Mouse (Mus musculus) T-cell, adult 66 days (primary cell): ENCODE measurements around the gene Fam118b. TPM values are rescaled to one million over a fixed set of nuclear protein-coding genes. Genes with fewer than 3 reads are reported as not detected.

ENCODE experiments used
- total RNA-seq, 2 experiments: library from RNA; stranded (reverse); gene quantifications; 3 replicates in 1 of 2; 4 replicates in 1 of 2; pipeline ENCODE4 v1.2.4; 2023

Gene Fam118b
- 10 to 100 TPM; 21.5 to 22.3 TPM for total RNA-seq

DNA sequence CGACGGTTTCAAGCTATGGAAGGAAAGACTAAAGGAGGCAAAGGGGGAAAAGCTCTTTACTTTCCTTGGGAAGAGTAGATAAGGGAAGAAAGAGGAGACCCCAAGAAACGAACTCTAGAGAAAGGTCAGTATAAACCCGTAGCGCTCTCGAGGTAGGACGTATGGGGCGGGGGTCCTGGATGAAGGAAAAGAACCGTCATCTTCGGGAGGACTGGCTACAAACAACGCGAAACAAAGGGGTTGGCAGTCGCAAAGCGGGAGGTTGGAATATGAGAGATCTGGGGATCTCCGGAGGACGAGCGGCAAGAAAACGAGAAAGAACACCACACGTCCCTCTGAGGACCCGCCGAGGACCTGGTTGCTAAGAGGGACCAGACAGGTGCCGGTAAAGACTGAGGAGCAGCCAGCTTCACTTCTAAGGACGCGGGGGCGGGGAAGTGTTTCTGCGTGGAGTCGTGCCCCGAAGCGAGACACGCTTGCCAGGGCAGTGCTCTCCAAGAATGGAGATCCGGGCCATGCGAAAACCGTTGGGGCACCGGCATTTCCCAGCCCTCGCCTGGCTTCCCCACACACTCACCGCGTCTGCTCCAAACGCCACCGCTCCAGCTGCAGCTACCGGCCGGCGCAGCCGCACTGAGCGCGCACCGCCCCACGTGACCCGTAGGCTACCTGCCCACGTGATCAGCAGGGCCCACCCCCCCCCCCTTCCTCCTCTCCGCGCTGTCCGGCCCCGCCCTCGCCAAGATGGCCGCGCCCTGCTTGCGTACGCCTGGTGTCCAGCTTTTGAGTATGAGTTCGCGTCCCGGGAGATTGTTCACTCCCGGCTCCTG, at the start of gene Fam118b, which contains the start of gene Rpusd4:
Gene Fam118b (minus strand): TSS at position 660 of the 830 bp plus-strand sequence.
Gene Rpusd4 (plus strand): TSS at position 720 of the 830 bp plus-strand sequence.

DNA sequence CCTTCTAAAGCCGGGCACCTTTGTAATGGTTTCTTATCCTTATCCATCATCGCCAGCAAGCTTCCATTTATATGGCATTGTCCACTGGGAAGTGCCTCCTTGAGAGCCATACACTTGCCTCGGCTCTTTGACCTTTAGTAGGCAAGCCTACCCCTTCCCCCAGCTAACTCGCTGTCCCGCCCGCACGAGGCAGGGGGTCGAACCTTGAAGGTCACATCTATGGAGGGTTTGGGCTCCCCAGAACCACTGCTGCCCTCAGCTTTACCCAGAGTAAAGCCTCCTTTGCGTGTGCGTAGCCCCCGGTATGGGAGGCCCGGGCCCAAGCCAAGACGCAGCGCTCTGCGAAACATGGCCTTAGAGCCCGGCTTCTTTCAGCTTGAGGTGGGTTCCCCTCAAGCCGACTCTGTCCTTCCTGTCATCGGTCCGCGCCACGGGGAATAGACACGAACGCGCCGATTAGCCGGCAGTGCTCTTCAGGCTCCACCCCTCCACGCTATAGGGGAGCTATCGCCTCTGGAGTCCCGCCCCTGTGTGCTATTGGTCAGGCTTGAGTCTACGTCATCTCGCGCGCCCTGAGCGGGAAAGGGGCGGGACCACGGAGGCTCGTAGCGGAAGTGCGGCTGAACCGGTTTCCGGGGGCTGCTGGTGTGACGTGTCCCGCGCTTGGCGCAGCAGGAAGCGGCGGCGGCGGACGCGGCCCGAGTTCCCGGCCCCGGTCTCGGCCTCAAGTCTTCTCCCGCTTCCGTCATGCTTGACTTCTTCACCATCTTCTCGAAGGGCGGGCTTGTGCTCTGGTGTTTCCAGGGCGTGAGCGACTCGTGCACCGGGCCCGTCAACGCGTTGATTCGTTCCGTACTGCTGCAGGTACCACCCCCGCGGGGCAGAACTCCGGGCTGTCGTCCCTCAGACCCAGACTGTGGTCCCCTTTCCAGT, 56.8 kb downstream of the Fam118b start, which contains the start of gene Foxred1:
Gene Foxred1 (minus strand): TSS at position 514 of the 933 bp plus-strand sequence.

DNA sequence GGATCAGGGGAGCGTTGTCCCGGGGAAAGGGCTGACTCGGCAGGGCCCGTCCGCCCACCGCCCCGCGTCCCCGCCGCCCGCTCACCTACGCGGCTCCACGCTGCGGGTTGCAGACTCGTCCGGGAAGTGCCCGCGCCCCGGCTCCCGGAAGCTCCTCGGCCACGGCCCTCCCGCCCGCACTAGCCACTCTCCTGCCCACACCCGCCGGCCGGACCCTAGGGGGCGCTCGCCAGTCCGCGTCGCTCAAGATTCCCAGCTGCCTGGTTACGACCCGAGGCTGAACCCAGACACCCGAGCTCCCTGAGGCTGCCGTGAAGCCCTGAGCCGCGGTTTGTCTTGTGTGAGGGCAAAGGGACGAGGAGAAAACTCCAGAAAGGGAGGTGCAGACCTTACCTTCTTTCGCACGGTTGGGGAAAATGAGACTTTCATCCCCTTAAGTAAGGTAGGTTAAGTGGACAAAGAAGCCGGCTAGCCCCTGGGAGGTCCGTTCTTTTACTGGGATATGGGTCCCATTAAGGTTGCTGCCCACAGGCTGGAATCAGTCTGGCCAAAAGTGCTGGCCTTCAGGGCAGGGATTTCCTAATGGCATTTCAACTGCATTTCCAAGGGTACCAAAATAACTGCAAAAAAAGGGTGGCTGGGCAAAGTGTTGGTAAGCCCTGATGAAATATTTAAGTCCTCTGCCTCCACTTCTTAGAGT, 67.7 kb downstream of the Fam118b start, which contains the start of the genes Srpr and Tirap:
Gene Srpr (plus strand): TSS at position 404 of the 700 bp plus-strand sequence.
Gene Tirap (minus strand): TSS at position 520 of the 700 bp plus-strand sequence.

DNA sequence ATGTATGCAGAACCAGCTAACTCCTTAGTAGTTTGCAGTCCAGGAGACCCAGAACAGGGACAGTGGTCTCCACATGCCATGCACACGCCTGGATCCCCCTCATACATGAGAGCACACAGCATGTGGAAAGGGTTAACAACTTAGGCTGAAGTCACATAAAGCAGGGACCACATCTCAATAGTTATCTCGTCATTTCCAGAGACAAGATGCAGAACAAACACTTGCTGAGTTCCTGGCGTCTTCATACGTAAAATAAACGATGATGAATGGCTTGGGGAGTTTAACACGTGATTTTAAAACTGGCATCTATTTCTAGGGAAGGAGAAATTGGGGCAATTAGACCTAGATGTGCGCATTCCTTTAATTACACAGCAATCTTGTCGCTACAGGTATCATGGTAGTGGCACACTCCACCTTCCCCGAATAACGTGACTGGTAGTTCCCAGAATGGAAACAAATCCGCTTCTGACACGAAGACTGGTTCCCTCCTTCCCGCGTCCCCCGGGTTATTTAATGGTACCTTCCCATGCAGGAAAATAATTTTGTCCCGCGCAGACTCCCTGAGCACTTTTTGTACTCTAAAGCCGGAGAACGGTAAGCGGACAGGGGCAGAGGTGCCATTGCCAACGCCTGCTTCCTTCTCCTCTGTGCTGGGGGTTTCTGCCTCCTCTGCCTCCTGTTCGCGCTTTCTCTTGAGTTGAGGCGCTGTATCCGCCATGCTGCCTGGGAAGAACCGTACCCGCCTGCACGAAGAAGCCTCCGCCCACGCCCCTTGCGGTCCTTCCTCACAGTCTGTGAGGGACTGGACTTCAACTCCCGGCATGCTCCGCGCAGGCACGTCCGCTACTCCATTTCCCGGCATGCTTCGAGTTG, 92.1 kb downstream of the Fam118b start, which contains the start of gene Dcps:
Gene Dcps (minus strand): TSS at position 811 of the 873 bp plus-strand sequence.

Other genes starting within 250 kb of the Fam118b start
- 10 to 100 TPM; 53.0 to 55.4 TPM for gene St3gal4, start 148.5 kb downstream of the Fam118b start, total RNA-seq
- 10 to 100 TPM; 38.1 to 39.2 TPM for gene Dcps, start 91.7 kb downstream of the Fam118b start, total RNA-seq
- 100 to 1,000 TPM; 105 to 114 TPM for gene Srpr, start 67.6 kb downstream of the Fam118b start, total RNA-seq
- 1 to 10 TPM; 2.9 to 3.6 TPM for gene Tirap, start 67.5 kb downstream of the Fam118b start, total RNA-seq
- 10 to 100 TPM; 25.0 to 27.1 TPM for gene Foxred1, start 56.8 kb downstream of the Fam118b start, total RNA-seq
- 10 to 100 TPM; 29.9 to 30.4 TPM for gene Rpusd4, start 60 bp upstream of the Fam118b start, total RNA-seq
- gene Cdon, start 153.3 kb upstream of the Fam118b start, total RNA-seq = 10 to 100 TPM; 28.5 to 31.3 TPM